Comparison of ENCODE assay signal across 21 mouse cellular contexts in the genomic region with DNA sequence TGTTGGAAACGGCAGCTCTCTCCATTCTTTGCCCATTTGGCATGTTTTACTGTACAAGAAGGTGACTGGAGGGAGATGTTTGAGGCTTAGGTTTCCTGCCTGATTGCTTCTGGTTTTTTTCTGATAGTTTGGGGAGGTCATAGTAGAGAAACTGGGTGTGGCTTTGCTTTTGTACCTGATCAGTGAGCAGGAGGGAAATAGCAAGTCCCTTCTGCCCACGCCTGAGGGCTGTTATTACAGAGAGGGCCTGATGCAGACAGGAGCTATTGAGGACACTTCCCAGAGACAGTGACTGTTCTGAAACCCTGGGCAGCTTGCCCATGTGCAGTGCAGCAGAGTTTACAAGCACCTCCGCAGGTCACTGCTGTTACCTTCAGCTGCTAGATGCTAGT. TPM values are rescaled to one million over a fixed set of nuclear protein-coding genes. Genes with fewer than 3 reads are reported as not detected.
A peak's percentile ranks its signal among the peaks of the same experiment; 100 is the strongest.
DNase-seq lines count a peak whose midpoint lies in the region; TF ChIP-seq lines count a peak whose summit lies in the region.
"Had no signal": no experiment of that assay in that cellular context is flagged by ENCODE, and none has a peak within 500 bp of the region (broad histone marks: within the 10 kb centered on the region; RNA-seq: fewer than 3 reads in every experiment).

No protein-coding gene starts in this region.

- peaks cover 0 to 4% of the 10 kb centered on the region in 2 experiments; a peak in 1 of 4 replicates for H3K27me3 ChIP-seq in MEL (ENCODE audit: control insufficient read depth in 1 of 2, insufficient read depth in 2 of 2, low read length in 2 of 2)
- no peaks in the 10 kb centered on the region for H3K27me3 ChIP-seq in splenic B cell, adult 2 months (ENCODE audit: control insufficient read depth, insufficient read depth, low read length, poor library complexity, severe bottlenecking)
- H3K27me3 ChIP-seq: CH12.LX; embryonic facial prominence, embryonic 12.5 days; forebrain, embryonic 13.5 days; forebrain, embryonic 15.5 days had no signal

- no peaks in the 10 kb centered on the region for H3K9me3 ChIP-seq in MEL (replicated peaks; ENCODE audit: insufficient read depth, low read length)
- H3K9me3 ChIP-seq: embryonic facial prominence, embryonic 12.5 days; forebrain, embryonic 13.5 days; forebrain, embryonic 15.5 days; G1E had no signal

- H3K27ac ChIP-seq in MEL (ENCODE audit: control insufficient read depth, low read depth, low read length) = no peak overlapping the region; the same call in 1 of the 2 replicates
- H3K27ac ChIP-seq: embryonic facial prominence, embryonic 10.5 days; embryonic facial prominence, embryonic 12.5 days; forebrain, embryonic 13.5 days; forebrain, embryonic 15.5 days had no signal

- H3K4me3 ChIP-seq in MEL (ENCODE audit: control insufficient read depth in 1 of 2, insufficient read depth in 1 of 2, low read depth in 2 of 2, low read length in 2 of 2) = peak overlapping the region in 1 of 2 experiments; percentile 7; a peak in 1 of 4 replicates
- H3K4me3 ChIP-seq: embryonic facial prominence, embryonic 10.5 days; embryonic facial prominence, embryonic 12.5 days; forebrain, embryonic 13.5 days; forebrain, embryonic 15.5 days had no signal

- TF ChIP-seq EP300 in MEL (IDR thresholded peaks at IDR 0.05; ENCODE audit: low read depth in 1 of 2, low read length in 2 of 2) = no peak

- no peak for TF ChIP-seq RAD21 in MEL (IDR thresholded peaks at IDR 0.05; ENCODE audit: low read depth, low read length)

- peaks cover 0 to 9% of the 10 kb centered on the region in 2 experiments; a peak in 3 of 4 replicates for H3K4me1 ChIP-seq in MEL (ENCODE audit: control insufficient read depth in 1 of 2, insufficient read depth in 2 of 2, low read length in 2 of 2)
- H3K4me1 ChIP-seq: embryonic facial prominence, embryonic 10.5 days; embryonic facial prominence, embryonic 12.5 days had no signal

- H3K9ac ChIP-seq in MEL (ENCODE audit: control insufficient read depth, low read depth, low read length, poor library complexity, severe bottlenecking) = no peak overlapping the region
- H3K9ac ChIP-seq: embryonic facial prominence, embryonic 12.5 days; forebrain, embryonic 13.5 days; forebrain, embryonic 15.5 days had no signal

- DNase-seq in lung, postnatal 25 days (ENCODE audit: low spot score) = peak; percentile 7
- DNase-seq in lung, postnatal 36 days = no peak
- DNase-seq in spleen, postnatal 36 days (ENCODE audit: low spot score in 2 of 2) = peak; percentile 59 to 63
- no peak for DNase-seq in spleen, postnatal 14 days (ENCODE audit: low spot score in 2 of 2)
- DNase-seq in MEL (ENCODE audit: low read depth, low spot score) = peak; percentile 47
- peak; percentile 46 for DNase-seq in splenic B cell, adult 2 months (ENCODE audit: low read depth, low spot score)
- DNase-seq in ovary, postnatal 36 days (ENCODE audit: low spot score) = no peak
- DNase-seq: adrenal gland, adult 2 months; adrenal gland, postnatal 10 days; adrenal gland, postnatal 25 days; cerebellum, adult 11 months; cerebellum, adult 18-20 months; cerebellum, adult 8-10 months; cerebellum, adult 9-11 months; cerebellum, postnatal 14 days had no signal

- peaks cover 0 to 3% of the 10 kb centered on the region in 2 experiments; a peak in 2 of 4 replicates for H3K36me3 ChIP-seq in MEL (ENCODE audit: control insufficient read depth in 1 of 2, insufficient read depth in 2 of 2, low read length in 2 of 2)
- no peaks in the 10 kb centered on the region for H3K36me3 ChIP-seq in splenic B cell, adult 2 months (ENCODE audit: control insufficient read depth, insufficient read depth, low read length, poor library complexity, severe bottlenecking)
- H3K36me3 ChIP-seq: forebrain, embryonic 15.5 days; G1E had no signal

- TF ChIP-seq POLR2A in MEL (IDR thresholded peaks at IDR 0.05; ENCODE audit: control insufficient read depth in 1 of 2, insufficient read depth in 1 of 2, low read depth in 1 of 2, low read length in 2 of 2, poor library complexity in 1 of 2) = no peak

- no peak for TF ChIP-seq CTCF in MEL (IDR thresholded peaks at IDR 0.05 in 2 of 3, conservative IDR thresholded peaks at IDR 0.05 in 1 of 3; ENCODE audit: control insufficient read depth in 1 of 3, insufficient read depth in 1 of 3, low read depth in 2 of 3, low read length in 3 of 3, poor library complexity in 1 of 3, severe bottlenecking in 1 of 3)

- H3K79me2 ChIP-seq in MEL (ENCODE audit: control insufficient read depth, insufficient read depth, low read length, poor library complexity) = no peaks in the 10 kb centered on the region

TF ChIP-seq in MEL, 35 proteins besides CTCF, POLR2A, EP300 and RAD21:
- 0 out of 2 replicates have a peak, but pooled peaks have one; percentile 30 for TF ChIP-seq TBP (IDR thresholded peaks at IDR 0.05; ENCODE audit: low read depth, low read length)
- TF ChIP-seq USF2 (IDR thresholded peaks at IDR 0.05; ENCODE audit: borderline replicate concordance in 1 of 2, insufficient read depth in 1 of 2, low read depth in 1 of 2, low read length in 2 of 2) = no peak
- no peak for TF ChIP-seq MAZ (IDR thresholded peaks at IDR 0.05; ENCODE audit: low read depth, low read length)
- TF ChIP-seq ZC3H11A (IDR thresholded peaks at IDR 0.05; ENCODE audit: low read depth, low read length) = no peak

RNA-seq across cellular contexts. Expression of a gene that starts 20.1 kb away (rescaled TPM):
- total RNA-seq in MEL (2012; rRNA removed) = 14.6 and 15.7 TPM in 2 replicates
- 10 to 100 TPM in 1 of 2 experiments, not detected in 1; 11.6 TPM for polyA plus RNA-seq in MEL (2012; ENCODE audit: insufficient read depth in 1 of 2, insufficient read length in 2 of 2, low read depth in 1 of 2, low replicate concordance in 2 of 2, missing spikeins in 1 of 2)

Comparison
In these comparisons a context has a peak if more than half of its experiments do, and no peak if none do; other contexts are left out.
1. DNase-seq: peak in lung, postnatal 25 days (single experiment), spleen, postnatal 36 days (2 of 2), MEL (single experiment) and splenic B cell, adult 2 months (single experiment); none in lung, postnatal 36 days (single experiment), spleen, postnatal 14 days (0 of 2) and ovary, postnatal 36 days (single experiment).